Mouse (Mus musculus) intestine, postnatal 0 days (tissue): ENCODE measurements around the gene Cap2. TPM values are rescaled to one million over a fixed set of nuclear protein-coding genes. Genes with fewer than 3 reads are reported as not detected.

Source experiments
- ATAC-seq: fragments of 200-750 bp; cut with Nextera tagmentation; 2 replicates; pipeline ENCODE4 v1.8.0; 2017; ENCODE audit warnings: mild to moderate bottlenecking, moderate TSS enrichment, moderate library complexity
- H3K27ac ChIP-seq: fragments of 300-500 bp; sonication (generic); 2 replicates; pipeline ENCODE4 v1.5.1; 2014; ENCODE audit warnings: mild to moderate bottlenecking, low read depth, low read length, moderate library complexity
- H3K27me3 ChIP-seq: fragments of 300-500 bp; sonication (generic); replicated peaks from 2 replicates; pipeline ENCODE4 v1.6.1; 2014; ENCODE audit warnings: low read length, mixed read lengths; ENCODE audit not compliant: control insufficient read depth, insufficient read depth
- H3K36me3 ChIP-seq: fragments of 300-500 bp; sonication (generic); 2 replicates; pipeline ENCODE4 v1.6.1; 2014; ENCODE audit warnings: mild to moderate bottlenecking, moderate library complexity; ENCODE audit not compliant: control insufficient read depth, insufficient read depth
- H3K4me1 ChIP-seq: fragments of 300-500 bp; sonication (generic); replicated peaks from 2 replicates; pipeline ENCODE4 v1.6.1; 2014; ENCODE audit warnings: antibody characterized with exemption, low read length, mixed read lengths; ENCODE audit not compliant: control insufficient read depth, insufficient read depth
- H3K4me2 ChIP-seq: fragments of 300-500 bp; sonication (generic); replicated peaks from 2 replicates; pipeline ENCODE4 v1.6.1; 2014; ENCODE audit warnings: low read depth, mild to moderate bottlenecking, moderate library complexity
- H3K4me3 ChIP-seq: fragments of 300-500 bp; sonication (generic); 2 replicates; pipeline ENCODE4 v1.5.1; 2014; ENCODE audit warnings: low read depth, low read length
- H3K9ac ChIP-seq: fragments of 300-500 bp; sonication (generic); 2 replicates; pipeline ENCODE4 v1.6.1; 2014; ENCODE audit warnings: mild to moderate bottlenecking, low read depth, low read length
- H3K9me3 ChIP-seq: fragments of 300-500 bp; sonication (generic); 2 replicates; pipeline ENCODE4 v1.6.1; 2016; ENCODE audit warnings: mixed run types; ENCODE audit not compliant: control insufficient read depth
- CTCF ChIP-seq: sonication (generic); IDR thresholded peaks from 2 replicates; pipeline ENCODE4 v1.5.1; 2016; ENCODE audit warnings: low read depth, mild to moderate bottlenecking, control low read depth, antibody characterized with exemption, moderate library complexity
- WGBS: fragments of 180-500 bp; shearing (Covaris S2); extraction: QIAGEN DNeasy Blood & Tissue Kit; methylation state at CpG from one replicate; pipeline ENCODE4 v1.1.7; 2014; 5-methylcytosine and 5-hydroxymethylcytosine counted together
- polyA plus RNA-seq: library from polyadenylated mRNA; unstranded; fragments of >200 nt; fragmentation: Nextera tagmentation; extraction: Ambion mirVana; gene quantifications from 2 replicates; pipeline ENCODE4 v1.2.1, GENCODE M21; 2015

Cap2 gene
- polyA plus RNA-seq, 1 experiment from 2014 or later = 6.3 TPM

DNA sequence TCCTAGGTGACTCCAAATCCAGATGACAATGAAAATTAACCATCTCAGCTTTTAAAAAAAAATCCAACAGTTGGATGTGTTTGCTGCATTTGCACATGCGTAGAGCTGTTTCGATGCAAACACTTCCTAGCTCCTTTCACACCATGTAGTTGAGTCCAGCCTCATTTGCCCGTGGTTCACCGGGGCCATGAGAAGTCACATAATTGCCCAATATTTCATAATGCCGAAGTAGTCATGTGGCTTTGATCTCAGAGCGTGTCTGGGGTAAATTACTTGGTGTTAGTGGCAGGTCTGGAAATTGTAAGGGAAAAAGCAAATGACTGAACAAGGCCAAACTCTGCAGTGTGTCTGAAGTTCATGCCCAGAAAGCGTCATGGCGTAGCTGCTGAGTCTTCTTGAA lies 67.8 kb downstream of the Cap2 start:
- Histone ChIP-seq H3K4me3 (no peak overlapping the region), H3K4me1 (0 out of 2 replicates have a peak, but pooled peaks cover 6% of the 10 kb centered on the region), H3K36me3 (no peaks in the 10 kb centered on the region), H3K9me3 (no peaks in the 10 kb centered on the region), H3K9ac (no peak overlapping the region), H3K27ac (no peak overlapping the region), H3K27me3 (no peaks in the 10 kb centered on the region; the same call in 1 of the 2 replicates), H3K4me2 (no peak overlapping the region)
- ATAC-seq = no peak
- 80% methylated on average over 8 of the region's 8 CpGs for WGBS
- TF ChIP-seq CTCF = no peak

DNA sequence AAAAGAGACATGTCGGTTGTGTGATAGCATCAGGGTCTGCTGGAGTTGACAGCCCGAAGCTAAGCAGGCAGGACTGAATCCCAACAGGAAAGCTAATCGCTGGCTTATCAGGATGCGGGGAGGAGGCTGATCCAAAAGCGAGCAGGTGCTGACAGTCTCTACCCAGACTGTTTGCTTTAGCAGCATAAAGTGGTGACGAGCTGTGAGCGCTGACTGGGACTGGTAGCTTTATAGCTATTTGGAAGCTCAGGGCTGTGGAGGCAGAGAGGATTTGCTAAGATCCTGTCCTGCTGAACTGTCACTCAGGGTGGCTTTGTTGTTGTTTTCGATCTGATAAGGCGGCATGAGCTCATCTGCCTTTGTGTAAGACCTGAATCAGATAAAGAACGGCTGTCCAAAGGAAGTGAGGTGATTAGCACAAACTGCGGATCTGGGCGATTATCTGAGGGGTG lies 69.5 kb downstream of the Cap2 start:
- H3K36me3 ChIP-seq = no peaks in the 10 kb centered on the region
- H3K9me3 ChIP-seq = no peaks in the 10 kb centered on the region
- peak overlapping the region; percentile 23; the same call in 1 of the 2 replicates for H3K27ac ChIP-seq
- TF ChIP-seq CTCF = no peak
- ATAC-seq = no peak
- peak overlapping the region; percentile 46 for H3K4me2 ChIP-seq
- H3K27me3 ChIP-seq = no peaks in the 10 kb centered on the region; the same call in 1 of the 2 replicates
- 7% methylated on average over 12 of the region's 12 CpGs for WGBS
- no peak overlapping the region for H3K9ac ChIP-seq
- H3K4me1 ChIP-seq = 0 out of 2 replicates have a peak, but pooled peaks cover 6% of the 10 kb centered on the region
- H3K4me3 ChIP-seq = peak overlapping the region; percentile 20; the same call in 1 of the 2 replicates

GRCm38 (mm10) chr13:46571961-46572647 lies 70.5 kb downstream of the Cap2 start:
- Histone ChIP-seq H3K9ac (no peak overlapping the region), H3K27me3 (no peaks in the 10 kb centered on the region; the same call in 1 of the 2 replicates), H3K4me1 (0 out of 2 replicates have a peak, but pooled peaks cover 6% of the 10 kb centered on the region), H3K4me2 (peak overlapping the region; percentile 30), H3K4me3 (no peak overlapping the region), H3K27ac (peak overlapping the region; percentile 30), H3K9me3 (no peaks in the 10 kb centered on the region), H3K36me3 (no peaks in the 10 kb centered on the region)
- TF ChIP-seq CTCF = no peak
- 0 out of 2 replicates have a peak, but pooled peaks have one; percentile 41 for ATAC-seq
- 25% methylated on average over 11 of the region's 11 CpGs for WGBS

GRCm38 (mm10) chr13:46572648-46573163 lies 71.1 kb downstream of the Cap2 start:
- Histone ChIP-seq H3K4me1 (0 out of 2 replicates have a peak, but pooled peaks cover 6% of the 10 kb centered on the region), H3K9me3 (no peaks in the 10 kb centered on the region), H3K36me3 (no peaks in the 10 kb centered on the region), H3K4me2 (peak overlapping the region; percentile 30), H3K27ac (peak overlapping the region; percentile 30; the same call in 1 of the 2 replicates), H3K4me3 (no peak overlapping the region), H3K27me3 (no peaks in the 10 kb centered on the region; the same call in 1 of the 2 replicates), H3K9ac (no peak overlapping the region)
- WGBS = 35% methylated on average over 9 of the region's 9 CpGs
- no peak for TF ChIP-seq CTCF
- no peak for ATAC-seq

DNA sequence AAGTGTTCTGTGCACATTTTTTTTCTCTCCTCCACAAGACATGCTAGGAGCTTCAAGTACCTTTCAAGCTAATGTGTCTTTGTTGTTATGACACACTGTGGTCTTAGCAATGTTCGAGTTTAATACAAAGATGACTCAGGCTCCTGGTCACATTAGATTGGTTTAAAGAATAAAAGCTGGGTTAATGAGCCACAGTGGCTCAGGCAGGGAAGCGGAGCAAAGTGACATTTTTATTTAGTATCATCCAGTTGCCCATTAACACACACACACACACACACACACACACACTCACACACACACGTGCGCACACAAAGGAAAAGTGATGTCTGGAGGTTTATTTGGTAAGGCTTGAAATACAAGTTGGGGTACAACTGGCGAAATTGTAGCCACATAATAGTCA lies 72.6 kb downstream of the Cap2 start:
- H3K27me3 ChIP-seq = no peaks in the 10 kb centered on the region; the same call in 1 of the 2 replicates
- H3K36me3 ChIP-seq = no peaks in the 10 kb centered on the region
- no peak for ATAC-seq
- H3K27ac ChIP-seq = no peak overlapping the region
- H3K9me3 ChIP-seq = no peaks in the 10 kb centered on the region
- H3K4me3 ChIP-seq = no peak overlapping the region
- H3K4me2 ChIP-seq = no peak overlapping the region
- no peak for TF ChIP-seq CTCF
- H3K9ac ChIP-seq = no peak overlapping the region
- 83% methylated on average over 5 of the region's 5 CpGs for WGBS
- 0 out of 2 replicates have a peak, but pooled peaks cover 6% of the 10 kb centered on the region for H3K4me1 ChIP-seq

DNA sequence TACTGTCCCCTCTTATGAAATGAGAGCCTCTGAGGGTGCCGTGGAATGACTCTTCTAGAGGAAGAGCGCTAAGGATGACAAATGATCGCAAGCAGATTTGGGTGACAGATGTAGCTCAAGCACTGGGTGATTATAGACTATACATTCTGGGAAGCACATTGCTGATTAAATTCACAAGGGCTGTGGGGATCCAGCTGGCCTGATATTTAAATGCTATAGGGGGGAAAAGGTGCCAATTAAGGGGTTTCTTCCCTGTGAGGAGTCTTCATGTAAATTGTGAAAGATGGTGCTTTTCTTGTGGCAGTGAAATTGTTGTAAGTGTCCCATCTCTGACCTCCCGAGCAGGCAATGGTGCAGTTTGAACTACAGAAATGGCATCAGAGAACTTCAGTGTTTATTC lies 73.1 kb downstream of the Cap2 start:
- TF ChIP-seq CTCF = no peak
- Histone ChIP-seq H3K27me3 (no peaks in the 10 kb centered on the region; the same call in 1 of the 2 replicates), H3K4me3 (no peak overlapping the region), H3K27ac (no peak overlapping the region), H3K36me3 (no peaks in the 10 kb centered on the region), H3K9me3 (no peaks in the 10 kb centered on the region), H3K9ac (no peak overlapping the region), H3K4me2 (no peak overlapping the region), H3K4me1 (0 out of 2 replicates have a peak, but pooled peaks cover 6% of the 10 kb centered on the region)
- no peak for ATAC-seq
- 85% methylated on average over 4 of the region's 4 CpGs for WGBS
